Mouse (Mus musculus) heart, postnatal 0 days (tissue): ENCODE results near the gene Cstl1. TPM values are rescaled to one million over a fixed set of nuclear protein-coding genes. Genes with fewer than 3 reads are reported as not detected.

ENCODE experiments used
- ATAC-seq: fragments of 200-750 bp; cut with Nextera tagmentation; 2 replicates; pipeline ENCODE4 v1.8.0; 2017; ENCODE audit warnings: low read depth, moderate number of reproducible peaks, moderate library complexity; ENCODE audit not compliant: insufficient read depth
- DNase-seq: peaks from one replicate; pipeline ENCODE4 v3.0.0-alpha.2; 2016; ENCODE audit warnings: low spot score
- H3K27ac ChIP-seq: fragments of 300-500 bp; sonication (generic); 2 replicates; pipeline ENCODE4 v1.5.1; 2014; ENCODE audit warnings: low read depth, mild to moderate bottlenecking
- H3K27me3 ChIP-seq: fragments of 300-500 bp; sonication (generic); 2 replicates; pipeline ENCODE4 v1.6.1; 2014; ENCODE audit warnings: low read length, mixed read lengths; ENCODE audit not compliant: control insufficient read depth, insufficient read depth
- H3K36me3 ChIP-seq: fragments of 300-500 bp; sonication (generic); replicated peaks from 2 replicates; pipeline ENCODE4 v1.6.1; 2014; ENCODE audit warnings: low read length, mixed read lengths; ENCODE audit not compliant: control insufficient read depth, insufficient read depth
- H3K4me1 ChIP-seq: fragments of 300-500 bp; sonication (generic); 2 replicates; pipeline ENCODE4 v1.6.1; 2014; ENCODE audit warnings: antibody characterized with exemption; ENCODE audit not compliant: control insufficient read depth, insufficient read depth
- H3K4me2 ChIP-seq: fragments of 300-500 bp; sonication (generic); 2 replicates; pipeline ENCODE4 v1.6.1; 2014; ENCODE audit warnings: low read depth, mild to moderate bottlenecking, low read length, moderate library complexity
- H3K4me3 ChIP-seq: fragments of 300-500 bp; sonication (generic); 2 replicates; pipeline ENCODE4 v1.5.1; 2014; ENCODE audit warnings: low read depth, low read length
- H3K9ac ChIP-seq: fragments of 300-500 bp; sonication (generic); replicated peaks from 2 replicates; pipeline ENCODE4 v1.6.1; 2014; ENCODE audit warnings: low read depth, low read length, mixed read lengths
- H3K9me3 ChIP-seq: fragments of 300-500 bp; sonication (generic); replicated peaks from 2 replicates; pipeline ENCODE4 v1.6.1; 2016; ENCODE audit warnings: low read length; ENCODE audit not compliant: control insufficient read depth
- CTCF ChIP-seq: IDR thresholded peaks from 2 replicates; pipeline ENCODE4 v1.5.1; 2016; ENCODE audit warnings: antibody characterized with exemption, control low read depth, low read depth
- EP300 ChIP-seq: IDR thresholded peaks from 2 replicates; pipeline ENCODE4 v1.6.1; 2016; ENCODE audit warnings: antibody characterized with exemption, low read depth
- WGBS: fragments of 180-500 bp; shearing (Covaris S2); extraction: QIAGEN DNeasy Blood & Tissue Kit; methylation state at CpG from one replicate; pipeline ENCODE4 v1.1.7; 2014; 5-methylcytosine and 5-hydroxymethylcytosine counted together
- polyA plus RNA-seq: library from polyadenylated mRNA; unstranded; fragments of >200 nt; fragmentation: Nextera tagmentation; extraction: Ambion mirVana; gene quantifications from 2 replicates; pipeline ENCODE4 v1.2.1, GENCODE M21; 2015
- total RNA-seq: library from RNA; depleted of rRNA; stranded (reverse); fragments of >200 nt; gene quantifications from 2 replicates; pipeline ENCODE4 v1.2.3, GENCODE M21; 2014; ENCODE audit warnings: low replicate concordance

Gene Cstl1
- total and polyA plus RNA-seq, 2 experiments from 2014 or later: not detected

DNA sequence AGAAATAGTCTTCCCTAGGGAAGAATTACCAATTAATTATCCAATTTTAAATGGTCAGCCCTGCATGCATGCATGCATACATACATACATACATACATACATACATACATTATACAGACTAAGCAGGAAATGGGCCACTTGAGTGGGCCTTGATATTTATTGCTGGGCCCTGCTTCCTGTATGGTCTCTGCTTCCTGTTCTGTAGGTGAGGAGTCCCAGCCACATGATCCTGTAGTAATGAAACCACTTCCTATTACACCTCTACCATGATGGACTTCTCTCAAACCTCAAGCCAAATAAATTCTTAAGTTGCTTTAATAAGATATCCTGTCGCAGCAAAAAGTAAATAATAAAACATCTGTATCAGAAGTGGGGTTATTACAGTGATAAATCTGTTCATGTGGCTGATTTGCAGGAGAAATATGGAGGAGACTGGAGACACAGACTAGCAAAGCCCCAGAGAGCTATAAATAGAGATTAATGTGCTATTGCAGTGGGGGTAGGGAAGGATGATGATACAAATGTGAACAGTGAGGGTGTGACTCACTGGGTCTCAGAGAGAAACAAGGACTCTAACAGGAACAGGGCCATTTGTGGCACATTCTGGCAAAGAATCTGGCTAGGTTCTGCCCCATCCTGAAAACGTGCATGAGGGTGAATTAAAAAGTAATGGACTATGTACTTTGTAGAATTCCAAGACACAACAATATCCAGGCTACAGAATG is 30.7 kb upstream of the Cstl1 start:
- H3K27me3 ChIP-seq: no peaks in the 10 kb centered on the region
- no peak overlapping the region for H3K4me2 ChIP-seq
- ATAC-seq (peak; percentile 68), DNase-seq (no peak)
- TF ChIP-seq EP300 (no peak), CTCF (no peak)
- no peaks in the 10 kb centered on the region for H3K9me3 ChIP-seq
- 62% methylated on average over 2 of the region's 2 CpGs for WGBS
- no peak overlapping the region for H3K9ac ChIP-seq
- H3K27ac ChIP-seq: no peak overlapping the region
- peaks cover 18% of the 10 kb centered on the region; the same call in 1 of the 2 replicates for H3K4me1 ChIP-seq
- no peaks in the 10 kb centered on the region for H3K36me3 ChIP-seq
- H3K4me3 ChIP-seq: no peak overlapping the region

GRCm38 (mm10) chr2:148731614-148732326 is 18.4 kb upstream of the Cstl1 start:
- DNase-seq (no peak), ATAC-seq (peak; percentile 47)
- H3K9me3 ChIP-seq: peaks cover 5% of the 10 kb centered on the region; the same call in 1 of the 2 replicates
- no peaks in the 10 kb centered on the region for H3K36me3 ChIP-seq
- H3K9ac ChIP-seq: peak overlapping the region; percentile 87
- H3K27ac ChIP-seq: peak overlapping the region; percentile 58
- H3K27me3 ChIP-seq: no peaks in the 10 kb centered on the region
- H3K4me2 ChIP-seq: peak overlapping the region; percentile 85
- H3K4me3 ChIP-seq: peak overlapping the region; percentile 74
- H3K4me1 ChIP-seq: peaks cover 11% of the 10 kb centered on the region; the same call in 1 of the 2 replicates
- no peak for TF ChIP-seq CTCF
- TF ChIP-seq EP300: no peak
- under 1% methylated on average over 35 of the region's 35 CpGs for WGBS

DNA sequence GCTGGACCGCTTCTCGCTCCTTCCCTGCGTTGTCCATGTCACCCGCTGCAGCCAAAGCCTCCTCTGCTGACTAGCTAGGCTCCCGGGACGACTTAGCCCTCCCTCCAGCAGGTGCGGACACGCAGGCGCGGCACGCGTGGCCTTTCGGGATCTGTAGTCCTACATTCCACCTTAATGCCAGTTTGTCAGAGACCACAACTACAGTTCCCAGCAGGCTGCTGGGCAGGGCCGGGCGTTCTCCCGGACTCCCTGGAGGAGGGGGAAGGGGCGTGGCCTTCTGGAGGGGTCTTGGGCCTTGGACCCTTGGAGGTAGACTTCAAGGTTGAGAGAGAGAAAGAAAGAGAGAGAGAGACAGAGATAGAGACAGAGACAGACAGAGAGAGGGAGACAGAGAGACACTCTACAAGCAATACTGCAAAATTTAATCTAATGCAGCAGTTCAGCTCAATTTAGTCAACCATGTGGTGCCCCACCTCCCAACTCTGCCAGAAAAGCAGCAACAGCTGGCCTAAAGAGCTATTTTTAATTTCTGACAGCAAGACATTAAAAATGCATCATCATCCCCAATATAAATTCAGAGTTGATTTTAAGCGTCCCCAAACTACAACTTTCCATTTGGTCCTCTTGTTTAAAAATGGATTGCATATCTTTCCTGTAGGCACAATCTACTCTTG is 17.7 kb upstream of the Cstl1 start, which contains the start of gene Napb:
TSS of gene Napb (minus strand) at position 141 of the 674 bp plus-strand sequence.
- WGBS: 3% methylated on average over 18 of the region's 18 CpGs
- H3K27ac ChIP-seq: peak within 1 kb of the TSS; percentile 58
- no peaks in the 10 kb centered on the region for H3K36me3 ChIP-seq
- TF ChIP-seq CTCF (no peak), EP300 (no peak)
- no peaks in the 10 kb centered on the region for H3K27me3 ChIP-seq
- DNase-seq (peak; percentile 94), ATAC-seq (peak; percentile 100)
- peak within 1 kb of the TSS; percentile 74 for H3K4me3 ChIP-seq
- peak within 1 kb of the TSS; percentile 85 for H3K4me2 ChIP-seq
- H3K9ac ChIP-seq: peak within 1 kb of the TSS; percentile 87
- peaks cover 5% of the 10 kb centered on the region; the same call in 1 of the 2 replicates for H3K9me3 ChIP-seq
- H3K4me1 ChIP-seq: peaks cover 11% of the 10 kb centered on the region; the same call in 1 of the 2 replicates

GRCm38 (mm10) chr2:148743001-148743400 is 7.2 kb upstream of the Cstl1 start:
- H3K4me3 ChIP-seq: no peak overlapping the region
- DNase-seq: no peak
- H3K4me2 ChIP-seq: no peak overlapping the region
- 0 out of 2 replicates have a peak, but pooled peaks cover 3% of the 10 kb centered on the region for H3K4me1 ChIP-seq
- no peak overlapping the region for H3K9ac ChIP-seq
- H3K27me3 ChIP-seq: no peaks in the 10 kb centered on the region
- H3K27ac ChIP-seq: no peak overlapping the region
- WGBS: 56% methylated on average over 3 of the region's 3 CpGs
- TF ChIP-seq EP300 (no peak), CTCF (no peak)
- no peaks in the 10 kb centered on the region for H3K36me3 ChIP-seq
- H3K9me3 ChIP-seq: peaks cover 5% of the 10 kb centered on the region; the same call in 1 of the 2 replicates
- no peak for ATAC-seq

- Histone ChIP-seq H3K27ac (no peak overlapping the region), H3K9me3 (peaks cover 5% of the 10 kb centered on the region; the same call in 1 of the 2 replicates), H3K36me3 (no peaks in the 10 kb centered on the region), H3K4me1 (0 out of 2 replicates have a peak, but pooled peaks cover 3% of the 10 kb centered on the region), H3K27me3 (no peaks in the 10 kb centered on the region), H3K9ac (no peak overlapping the region), H3K4me2 (no peak overlapping the region), H3K4me3 (no peak overlapping the region)
- DNase-seq: no peak
- ATAC-seq: no peak
- TF ChIP-seq EP300 (no peak), CTCF (no peak)
- 46% methylated on average over 3 of the region's 3 CpGs for whole genome bisulfite sequencing
These were observed 6.2 kb upstream of the Cstl1 start for GRCm38 (mm10) chr2:148743846-148744407.
